Mouse (Mus musculus) neural tube, embryonic 15.5 days (tissue): ENCODE results near the gene Sp3. TPM values are rescaled to one million over a fixed set of nuclear protein-coding genes. Genes with fewer than 3 reads are reported as not detected.
"Not testable (repeated sequence)": the region's sequence is repeated elsewhere in the genome, so short reads cannot be mapped to it uniquely, and the experiment has no call there.

Source experiments
- ATAC-seq: fragments of 200-750 bp; cut with Nextera tagmentation; 2 replicates; pipeline ENCODE4 v1.8.0; 2017; ENCODE audit warnings: mild to moderate bottlenecking, moderate TSS enrichment, moderate library complexity; ENCODE audit not compliant: low FRiP score
- H3K27ac ChIP-seq: fragments of 300-500 bp; sonication (generic); replicated peaks from 2 replicates; pipeline ENCODE4 v1.5.1; 2015; ENCODE audit warnings: mild to moderate bottlenecking, inconsistent platforms
- H3K27me3 ChIP-seq: fragments of 300-500 bp; sonication (generic); replicated peaks from 2 replicates; pipeline ENCODE4 v1.6.1; 2015; ENCODE audit warnings: inconsistent platforms
- H3K36me3 ChIP-seq: fragments of 300-500 bp; sonication (generic); 2 replicates; pipeline ENCODE4 v1.6.1; 2015; ENCODE audit warnings: inconsistent platforms
- H3K4me1 ChIP-seq: fragments of 300-500 bp; sonication (generic); 2 replicates; pipeline ENCODE4 v1.6.1; 2015; ENCODE audit warnings: inconsistent platforms
- H3K4me2 ChIP-seq: fragments of 300-500 bp; sonication (generic); 2 replicates; pipeline ENCODE4 v1.6.1; 2015; ENCODE audit warnings: inconsistent platforms, mild to moderate bottlenecking, moderate library complexity
- H3K4me3 ChIP-seq: fragments of 300-500 bp; sonication (generic); replicated peaks from 2 replicates; pipeline ENCODE4 v1.5.1; 2015; ENCODE audit warnings: mild to moderate bottlenecking, inconsistent platforms
- H3K9ac ChIP-seq: fragments of 300-500 bp; sonication (generic); replicated peaks from 2 replicates; pipeline ENCODE4 v1.6.1; 2015; ENCODE audit warnings: mild to moderate bottlenecking, inconsistent platforms
- H3K9me3 ChIP-seq: fragments of 300-500 bp; sonication (generic); replicated peaks from 2 replicates; pipeline ENCODE4 v1.6.1; 2016; ENCODE audit warnings: inconsistent platforms
- WGBS: fragments of 180-500 bp; shearing (Covaris S2); methylation state at CpG from one replicate; pipeline ENCODE4 v1.1.7; 2015; ENCODE audit warnings: mixed read lengths; 5-methylcytosine and 5-hydroxymethylcytosine counted together
- polyA plus RNA-seq: library from polyadenylated mRNA; unstranded; fragments of >200 nt; fragmentation: Nextera tagmentation; extraction: Ambion mirVana; gene quantifications from 2 replicates; pipeline ENCODE4 v1.2.1, GENCODE M21; 2015

The Sp3 gene
- polyA plus RNA-seq, 1 experiment from 2014 or later = 27.7 TPM

- H3K9me3 ChIP-seq = no peaks in the 10 kb centered on the region
- no peaks in the 10 kb centered on the region for H3K36me3 ChIP-seq
- H3K9ac ChIP-seq = no peak overlapping the region
- H3K27me3 ChIP-seq = no peaks in the 10 kb centered on the region
- no peak overlapping the region for H3K4me3 ChIP-seq
- WGBS = 51% methylated on average over 7 of the region's 7 CpGs
- ATAC-seq = no peak
- H3K4me2 ChIP-seq = no peak overlapping the region
- H3K27ac ChIP-seq = no peak overlapping the region
- 0 out of 2 replicates have a peak, but pooled peaks cover 4% of the 10 kb centered on the region for H3K4me1 ChIP-seq
Measured at GRCm38 (mm10) chr2:72913458-72913760, 66.8 kb downstream of the Sp3 start.

GRCm38 (mm10) chr2:72912708-72913457 is 67.4 kb downstream of the Sp3 start:
- 78% methylated on average over 11 of the region's 11 CpGs for WGBS
- Histone ChIP-seq H3K4me2 (no peak overlapping the region), H3K4me3 (no peak overlapping the region), H3K4me1 (0 out of 2 replicates have a peak, but pooled peaks cover 4% of the 10 kb centered on the region), H3K27me3 (no peaks in the 10 kb centered on the region), H3K27ac (no peak overlapping the region), H3K9ac (no peak overlapping the region), H3K36me3 (no peaks in the 10 kb centered on the region), H3K9me3 (no peaks in the 10 kb centered on the region)
- ATAC-seq = no peak

DNA sequence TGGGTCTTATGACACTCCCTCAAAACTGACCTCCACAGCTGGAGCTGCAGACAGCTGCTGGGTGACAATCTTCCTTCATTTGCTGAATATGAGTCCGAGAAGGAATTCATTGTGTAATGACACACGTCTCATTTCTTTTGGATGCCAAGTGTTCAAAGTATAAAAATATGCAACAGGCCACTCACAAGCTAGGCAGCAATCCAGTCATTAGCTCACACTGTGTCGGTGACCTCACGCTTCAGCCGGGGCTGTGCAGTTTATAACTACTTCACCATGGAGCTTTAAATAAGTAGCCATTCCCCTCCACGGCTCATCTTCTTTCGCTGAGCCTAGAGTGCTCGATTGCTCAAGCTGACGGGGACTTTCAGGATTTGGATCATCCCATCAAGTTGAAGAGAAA is 68.7 kb downstream of the Sp3 start:
- H3K4me3 ChIP-seq = no peak overlapping the region
- ATAC-seq = no peak
- no peaks in the 10 kb centered on the region for H3K27me3 ChIP-seq
- no peak overlapping the region for H3K27ac ChIP-seq
- H3K36me3 ChIP-seq = no peaks in the 10 kb centered on the region
- no peak overlapping the region for H3K4me2 ChIP-seq
- 0 out of 2 replicates have a peak, but pooled peaks cover 4% of the 10 kb centered on the region for H3K4me1 ChIP-seq
- 82% methylated on average over 9 of the region's 9 CpGs for WGBS
- H3K9ac ChIP-seq = no peak overlapping the region
- no peaks in the 10 kb centered on the region for H3K9me3 ChIP-seq

- H3K9ac ChIP-seq = no peak overlapping the region
- H3K4me1 ChIP-seq = 0 out of 2 replicates have a peak, but pooled peaks cover 4% of the 10 kb centered on the region
- 52% methylated on average over 4 of the region's 4 CpGs for WGBS
- no peaks in the 10 kb centered on the region for H3K9me3 ChIP-seq
- H3K27ac ChIP-seq = no peak overlapping the region
- no peak for ATAC-seq
- H3K36me3 ChIP-seq = no peaks in the 10 kb centered on the region
- H3K4me2 ChIP-seq = no peak overlapping the region
- no peak overlapping the region for H3K4me3 ChIP-seq
- H3K27me3 ChIP-seq = no peaks in the 10 kb centered on the region
Measured at GRCm38 (mm10) chr2:72909046-72909445, 71.2 kb downstream of the Sp3 start.

- H3K4me2 ChIP-seq = no peak overlapping the region
- no peaks in the 10 kb centered on the region for H3K36me3 ChIP-seq
- H3K9ac ChIP-seq = no peak overlapping the region
- no peak for ATAC-seq
- WGBS = 84% methylated on average over 20 of the region's 20 CpGs
- 0 out of 2 replicates have a peak, but pooled peaks cover 2% of the 10 kb centered on the region for H3K4me1 ChIP-seq
- H3K27me3 ChIP-seq = no peaks in the 10 kb centered on the region
- no peak overlapping the region for H3K4me3 ChIP-seq
- H3K9me3 ChIP-seq = no peaks in the 10 kb centered on the region
- no peak overlapping the region for H3K27ac ChIP-seq
Measured at GRCm38 (mm10) chr2:72908191-72908910, 71.9 kb downstream of the Sp3 start.

GRCm38 (mm10) chr2:72906745-72907144 is 73.5 kb downstream of the Sp3 start:
- 49% methylated on average over 8 of the region's 8 CpGs for WGBS
- ATAC-seq = no peak
- no peak overlapping the region for H3K4me2 ChIP-seq
- H3K27ac ChIP-seq = no peak overlapping the region
- no peaks in the 10 kb centered on the region for H3K27me3 ChIP-seq
- no peak overlapping the region for H3K9ac ChIP-seq
- no peaks in the 10 kb centered on the region for H3K9me3 ChIP-seq
- H3K4me1 ChIP-seq = no peaks in the 10 kb centered on the region
- H3K36me3 ChIP-seq = no peaks in the 10 kb centered on the region
- no peak overlapping the region for H3K4me3 ChIP-seq

GRCm38 (mm10) chr2:72902816-72903680 is 77.2 kb downstream of the Sp3 start:
- not testable (repeated sequence) for H3K9me3 ChIP-seq, H3K9ac ChIP-seq, H3K36me3 ChIP-seq, H3K4me1 ChIP-seq, H3K27ac ChIP-seq, ATAC-seq, H3K4me2 ChIP-seq, H3K27me3 ChIP-seq, H3K4me3 ChIP-seq
- 83% methylated on average over 16 of the region's 16 CpGs for WGBS

DNA sequence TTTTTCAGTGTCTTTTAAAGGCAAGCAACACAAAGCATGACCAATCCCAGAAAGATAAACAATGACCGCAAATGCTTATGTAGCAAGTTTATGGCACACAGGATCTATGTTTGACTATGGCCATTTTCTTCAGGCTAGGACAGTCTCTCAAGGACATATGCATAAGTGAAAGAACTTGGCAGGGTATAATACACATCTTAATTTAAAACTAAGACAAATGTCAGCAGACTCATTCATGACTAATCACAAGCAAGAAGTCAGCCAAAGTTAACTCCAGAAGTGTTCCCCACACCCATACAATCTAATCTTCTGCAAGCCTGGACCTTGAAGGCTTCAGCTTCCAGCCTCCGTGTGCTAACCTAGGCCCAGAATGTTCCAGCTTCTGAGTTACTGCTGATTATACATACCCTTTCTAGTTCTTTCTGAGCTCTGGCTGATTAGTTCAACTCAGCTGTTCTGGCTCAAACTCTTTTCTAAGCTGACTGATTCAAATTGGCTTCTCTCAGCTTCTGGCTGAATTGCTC is 81.4 kb downstream of the Sp3 start:
- H3K36me3 ChIP-seq = no peaks in the 10 kb centered on the region
- H3K4me1 ChIP-seq = no peaks in the 10 kb centered on the region
- H3K4me3 ChIP-seq = no peak overlapping the region
- H3K27ac ChIP-seq = no peak overlapping the region
- no peaks in the 10 kb centered on the region for H3K27me3 ChIP-seq
- H3K9ac ChIP-seq = no peak overlapping the region
- ATAC-seq = no peak
- H3K4me2 ChIP-seq = no peak overlapping the region
- H3K9me3 ChIP-seq = 0 out of 2 replicates have a peak, but pooled peaks cover 3% of the 10 kb centered on the region
- WGBS = 96% methylated on average over 2 of the region's 2 CpGs

DNA sequence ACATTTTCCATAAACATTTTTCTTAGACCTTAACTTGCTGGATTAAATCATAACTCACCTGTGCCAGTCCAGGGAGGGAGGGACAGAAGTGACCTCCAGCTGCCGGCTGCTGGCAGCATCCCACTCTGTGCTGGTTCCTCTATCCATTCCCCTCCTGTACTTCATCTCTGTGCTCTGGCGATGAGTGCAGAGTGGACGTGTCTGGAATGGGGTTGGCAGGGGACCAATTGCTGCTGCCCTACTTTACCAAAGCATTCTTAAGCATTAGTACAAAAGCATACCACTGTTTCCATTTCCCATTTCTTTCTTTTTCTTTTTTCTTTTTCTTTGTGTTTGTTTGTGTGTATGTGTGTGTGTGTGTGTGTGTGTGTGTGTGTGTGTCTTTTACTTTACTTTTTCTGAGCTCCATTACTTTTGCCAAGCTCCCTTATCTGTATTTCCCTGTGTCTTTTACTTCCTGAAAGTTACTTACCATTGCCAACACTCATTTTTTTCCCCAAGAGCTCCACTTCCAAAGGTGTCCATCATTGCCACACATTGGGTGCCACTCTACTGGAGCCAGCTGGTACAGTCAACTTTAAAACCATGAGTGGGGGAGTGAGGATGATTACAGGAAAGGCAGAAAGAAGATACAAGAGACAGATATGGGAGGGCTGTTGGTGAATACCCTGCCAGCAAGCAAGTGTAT is 82.0 kb downstream of the Sp3 start:
- WGBS = 76% methylated on average over 3 of the region's 3 CpGs
- no peak for ATAC-seq

DNA sequence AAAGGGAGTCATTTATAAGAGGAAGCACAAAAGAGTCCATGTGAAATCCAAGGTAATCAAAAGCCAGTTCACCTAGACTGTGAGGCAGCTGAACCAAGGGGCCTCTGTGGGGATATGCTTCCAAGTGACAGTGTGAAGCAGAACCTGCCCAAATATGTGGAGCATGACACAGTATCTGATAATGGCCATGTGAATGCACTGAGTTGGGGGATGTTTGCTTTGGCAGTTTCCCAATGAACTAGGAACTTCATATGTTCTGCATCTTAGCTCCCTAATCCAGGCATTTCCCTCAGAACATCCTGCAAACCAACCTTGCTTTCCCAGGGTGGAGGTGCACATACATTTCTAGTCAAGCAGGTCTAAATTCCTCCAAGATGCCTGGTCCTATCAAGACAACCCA is 90.4 kb downstream of the Sp3 start:
- H3K27me3 ChIP-seq = no peaks in the 10 kb centered on the region
- H3K4me1 ChIP-seq = no peaks in the 10 kb centered on the region
- no peak for ATAC-seq
- H3K4me2 ChIP-seq = no peak overlapping the region
- H3K36me3 ChIP-seq = no peaks in the 10 kb centered on the region
- no peak overlapping the region for H3K4me3 ChIP-seq
- no peak overlapping the region for H3K9ac ChIP-seq
- no peaks in the 10 kb centered on the region for H3K9me3 ChIP-seq
- H3K27ac ChIP-seq = no peak overlapping the region

More for the DNA sequence above, 82.0 kb downstream of the Sp3 start:
- Histone ChIP-seq H3K9me3 (0 out of 2 replicates have a peak, but pooled peaks cover 3% of the 10 kb centered on the region), H3K4me2 (no peak overlapping the region), H3K27me3 (no peaks in the 10 kb centered on the region), H3K27ac (no peak overlapping the region), H3K36me3 (no peaks in the 10 kb centered on the region), H3K9ac (no peak overlapping the region), H3K4me3 (no peak overlapping the region), H3K4me1 (no peaks in the 10 kb centered on the region)
